Mouse (Mus musculus): ENCODE measurements around the gene Mpzl1.
A peak's percentile ranks its signal among the peaks of the same experiment; 100 is the strongest.
"Not testable (repeated sequence)": the region's sequence is repeated elsewhere in the genome, so short reads cannot be mapped to it uniquely, and the experiment has no call there.

Mpzl1 gene

GRCm38 (mm10) chr1:165634151-165634884 lies at the start of gene Mpzl1:
Gene Mpzl1 (minus strand): TSS chr1:165634538.
- peak; percentile 100 for DNase-seq

- no peak for DNase-seq
Observed at GRCm38 (mm10) chr1:165682056-165682853, 47.9 kb upstream of the Mpzl1 start.

- no peak for DNase-seq
Observed at GRCm38 (mm10) chr1:165681045-165681794, 46.9 kb upstream of the Mpzl1 start.

GRCm38 (mm10) chr1:165680086-165680485 lies 45.7 kb upstream of the Mpzl1 start:
- not testable (repeated sequence) for DNase-seq

GRCm38 (mm10) chr1:165679618-165679997 lies 45.3 kb upstream of the Mpzl1 start:
- DNase-seq, result no peak

- no peak for DNase-seq
Observed at GRCm38 (mm10) chr1:165678861-165679617, 44.7 kb upstream of the Mpzl1 start.

GRCm38 (mm10) chr1:165677558-165677957 lies 43.2 kb upstream of the Mpzl1 start:
- no peak for DNase-seq

- no peak for DNase-seq
Observed at GRCm38 (mm10) chr1:165676993-165677392, 42.7 kb upstream of the Mpzl1 start.

GRCm38 (mm10) chr1:165675167-165675566 lies 40.8 kb upstream of the Mpzl1 start:
- DNase-seq, result no peak

GRCm38 (mm10) chr1:165672355-165672754 lies 38.0 kb upstream of the Mpzl1 start:
- DNase-seq, result no peak

- no peak for DNase-seq
Observed at GRCm38 (mm10) chr1:165670056-165670455, 35.7 kb upstream of the Mpzl1 start.

GRCm38 (mm10) chr1:165668904-165669303 lies 34.6 kb upstream of the Mpzl1 start:
- no peak for DNase-seq

GRCm38 (mm10) chr1:165667380-165667779 lies 33.0 kb upstream of the Mpzl1 start:
- DNase-seq, result no peak

- DNase-seq, result no peak
Observed at GRCm38 (mm10) chr1:165666944-165667343, 32.6 kb upstream of the Mpzl1 start.

GRCm38 (mm10) chr1:165665758-165666157 lies 31.4 kb upstream of the Mpzl1 start:
- no peak for DNase-seq

- DNase-seq, result no peak
Observed at GRCm38 (mm10) chr1:165663277-165663676, 28.9 kb upstream of the Mpzl1 start.

GRCm38 (mm10) chr1:165662426-165663192 lies 28.3 kb upstream of the Mpzl1 start:
- DNase-seq, result no peak

GRCm38 (mm10) chr1:165661725-165662124 lies 27.4 kb upstream of the Mpzl1 start:
- DNase-seq, result no peak

- DNase-seq, result no peak
Observed at GRCm38 (mm10) chr1:165661191-165661590, 26.9 kb upstream of the Mpzl1 start.

- peak; percentile 39 for DNase-seq
Observed at GRCm38 (mm10) chr1:165660774-165661173, 26.4 kb upstream of the Mpzl1 start.

GRCm38 (mm10) chr1:165658602-165659001 lies 24.3 kb upstream of the Mpzl1 start:
- DNase-seq, result peak; percentile 68

- no peak for DNase-seq
Observed at GRCm38 (mm10) chr1:165655482-165655881, 21.1 kb upstream of the Mpzl1 start.

Measured in cerebellum, adult 11 months (tissue).